Mouse (Mus musculus): ENCODE measurements around the gene Ralgds. TPM values are rescaled to one million over a fixed set of nuclear protein-coding genes. Genes with fewer than 3 reads are reported as not detected.

The Ralgds gene
- polyA plus RNA-seq, 1 experiment from 2014 or later: 21.2 TPM

DNA sequence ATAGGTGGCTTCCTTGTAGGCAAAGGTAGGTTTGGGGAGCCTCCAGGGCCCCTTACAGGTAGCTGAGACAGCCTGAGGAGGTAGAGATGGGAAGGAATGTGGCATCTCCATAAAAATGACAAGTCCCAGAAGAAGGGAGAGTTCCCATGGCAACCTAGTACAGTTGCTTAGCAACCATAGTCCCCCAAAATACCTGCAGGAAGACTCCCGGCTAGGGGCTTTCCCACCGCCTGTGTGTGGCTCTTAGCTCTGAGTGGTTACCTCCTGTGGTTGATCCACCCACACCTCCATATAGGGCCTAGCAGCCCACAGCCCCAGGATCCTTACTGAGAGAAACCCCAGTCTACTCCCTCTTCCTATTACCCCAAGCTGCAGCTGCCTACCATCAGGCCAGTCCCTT lies 5.3 kb downstream of the Ralgds start:
- Histone ChIP-seq H3K27me3 (ENCODE audit: control insufficient read depth, insufficient read depth, low read length) (no peaks in the 10 kb centered on the region), H3K4me1 (ENCODE audit: control insufficient read depth, insufficient read depth, low read length) (peaks cover 17% of the 10 kb centered on the region), H3K4me3 (ENCODE audit: low read length) (no peak overlapping the region), H3K27ac (ENCODE audit: low read length) (no peak overlapping the region), H3K4me2 (ENCODE audit: low read depth, low read length) (no peak overlapping the region), H3K36me3 (ENCODE audit: control insufficient read depth, insufficient read depth) (no peaks in the 10 kb centered on the region), H3K9me3 (replicated peaks; ENCODE audit: control insufficient read depth, low read length) (no peaks in the 10 kb centered on the region), H3K9ac (ENCODE audit: low read length) (no peak overlapping the region)
- no peak for ATAC-seq (replicated peaks; ENCODE audit: extremely low read depth, insufficient read depth, low FRiP score)
- 62% methylated on average over 2 of the region's 2 CpGs for WGBS

DNA sequence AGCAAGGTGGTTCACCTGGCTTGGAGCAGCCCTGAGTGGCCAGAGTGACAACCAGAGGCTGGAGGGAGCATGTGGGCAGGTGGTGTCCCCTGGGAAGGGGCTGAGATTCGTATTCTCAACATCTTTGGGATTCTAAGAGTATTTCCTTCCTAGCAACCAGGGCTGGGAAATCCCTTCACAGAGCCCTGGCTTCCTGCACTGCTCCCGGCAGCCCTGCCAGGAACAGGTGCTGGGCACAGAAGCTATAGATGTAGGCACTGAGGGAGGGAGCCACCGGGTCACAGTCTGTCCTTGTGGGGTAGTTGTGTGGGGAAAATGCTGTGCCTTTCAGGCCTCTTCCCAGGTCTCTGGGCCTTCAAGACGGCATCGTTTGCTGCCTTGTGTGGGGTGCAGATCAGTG lies 7.7 kb downstream of the Ralgds start:
- no peaks in the 10 kb centered on the region for H3K36me3 ChIP-seq (ENCODE audit: control insufficient read depth, insufficient read depth)
- 76% methylated on average over 5 of the region's 5 CpGs for WGBS
- H3K4me1 ChIP-seq (ENCODE audit: control insufficient read depth, insufficient read depth, low read length): peaks cover 21% of the 10 kb centered on the region
- ATAC-seq (replicated peaks; ENCODE audit: extremely low read depth, insufficient read depth, low FRiP score): no peak
- H3K27me3 ChIP-seq (ENCODE audit: control insufficient read depth, insufficient read depth, low read length): no peaks in the 10 kb centered on the region
- H3K27ac ChIP-seq (ENCODE audit: low read length): no peak overlapping the region
- no peaks in the 10 kb centered on the region for H3K9me3 ChIP-seq (replicated peaks; ENCODE audit: control insufficient read depth, low read length)
- no peak overlapping the region for H3K4me2 ChIP-seq (ENCODE audit: low read depth, low read length)
- H3K4me3 ChIP-seq (ENCODE audit: low read length): no peak overlapping the region
- H3K9ac ChIP-seq (ENCODE audit: low read length): no peak overlapping the region

DNA sequence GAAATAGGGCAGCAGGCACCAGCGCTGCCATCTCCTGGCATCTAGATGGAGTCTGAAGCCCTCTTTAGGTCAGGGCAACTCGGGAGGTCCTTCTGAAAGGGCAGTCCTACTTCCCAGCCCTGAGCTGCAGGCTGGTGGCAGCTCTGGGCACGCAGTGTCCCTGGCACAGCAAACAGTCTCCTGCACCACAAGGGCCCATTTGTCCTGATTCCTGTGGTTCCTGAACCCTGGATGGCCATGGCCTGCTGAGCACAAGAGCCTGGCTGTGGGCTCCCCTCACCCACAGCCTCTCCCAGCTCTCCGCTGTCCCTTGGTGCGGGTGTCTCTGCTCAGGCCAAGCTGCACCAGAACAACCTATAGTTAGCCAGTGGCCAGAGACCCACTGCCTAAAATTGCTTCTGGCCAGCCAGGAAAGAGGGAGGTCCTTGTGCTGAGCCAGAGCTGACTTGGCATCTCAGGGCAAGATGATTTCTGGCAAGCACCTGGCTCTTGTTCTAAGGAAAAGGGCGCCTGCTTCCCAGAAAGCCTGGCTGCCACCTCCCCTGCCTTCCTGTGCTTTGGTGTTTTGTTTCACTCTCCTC lies 8.7 kb downstream of the Ralgds start:
- no peaks in the 10 kb centered on the region for H3K9me3 ChIP-seq (replicated peaks; ENCODE audit: control insufficient read depth, low read length)
- H3K9ac ChIP-seq (ENCODE audit: low read length): no peak overlapping the region
- H3K27me3 ChIP-seq (ENCODE audit: control insufficient read depth, insufficient read depth, low read length): no peaks in the 10 kb centered on the region
- no peak overlapping the region for H3K27ac ChIP-seq (ENCODE audit: low read length)
- no peak for ATAC-seq (replicated peaks; ENCODE audit: extremely low read depth, insufficient read depth, low FRiP score)
- H3K4me1 ChIP-seq (ENCODE audit: control insufficient read depth, insufficient read depth, low read length): peaks cover 32% of the 10 kb centered on the region
- H3K4me3 ChIP-seq (ENCODE audit: low read length): no peak overlapping the region
- H3K4me2 ChIP-seq (ENCODE audit: low read depth, low read length): no peak overlapping the region
- 82% methylated on average over 6 of the region's 6 CpGs for WGBS
- no peaks in the 10 kb centered on the region for H3K36me3 ChIP-seq (ENCODE audit: control insufficient read depth, insufficient read depth)

DNA sequence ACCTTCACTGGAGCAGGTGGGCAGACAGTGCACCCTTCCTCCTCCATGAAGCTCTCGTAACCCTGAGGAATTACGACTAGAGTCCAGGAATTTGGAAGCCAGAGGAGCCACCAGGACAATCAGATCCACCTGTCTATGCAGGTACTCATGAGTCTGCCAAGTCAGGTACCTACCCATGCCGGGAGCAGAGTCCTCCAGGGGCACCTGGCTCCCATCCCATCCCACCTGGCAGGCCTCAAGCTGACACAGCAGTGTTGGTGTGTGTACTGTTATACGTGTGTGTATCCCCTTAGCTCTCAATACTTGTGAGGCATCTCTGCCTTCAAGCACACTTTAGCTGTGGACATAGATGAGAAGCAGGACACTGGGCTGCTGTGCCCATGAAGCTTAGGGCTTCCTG lies 9.2 kb downstream of the Ralgds start:
- Histone ChIP-seq H3K27me3 (ENCODE audit: control insufficient read depth, insufficient read depth, low read length) (no peaks in the 10 kb centered on the region), H3K9ac (ENCODE audit: low read length) (no peak overlapping the region), H3K4me3 (ENCODE audit: low read length) (no peak overlapping the region), H3K4me2 (ENCODE audit: low read depth, low read length) (no peak overlapping the region), H3K4me1 (ENCODE audit: control insufficient read depth, insufficient read depth, low read length) (peaks cover 32% of the 10 kb centered on the region), H3K27ac (ENCODE audit: low read length) (no peak overlapping the region), H3K36me3 (ENCODE audit: control insufficient read depth, insufficient read depth) (no peaks in the 10 kb centered on the region), H3K9me3 (replicated peaks; ENCODE audit: control insufficient read depth, low read length) (no peaks in the 10 kb centered on the region)
- 84% methylated on average over 4 of the region's 4 CpGs for WGBS
- no peak for ATAC-seq (replicated peaks; ENCODE audit: extremely low read depth, insufficient read depth, low FRiP score)

DNA sequence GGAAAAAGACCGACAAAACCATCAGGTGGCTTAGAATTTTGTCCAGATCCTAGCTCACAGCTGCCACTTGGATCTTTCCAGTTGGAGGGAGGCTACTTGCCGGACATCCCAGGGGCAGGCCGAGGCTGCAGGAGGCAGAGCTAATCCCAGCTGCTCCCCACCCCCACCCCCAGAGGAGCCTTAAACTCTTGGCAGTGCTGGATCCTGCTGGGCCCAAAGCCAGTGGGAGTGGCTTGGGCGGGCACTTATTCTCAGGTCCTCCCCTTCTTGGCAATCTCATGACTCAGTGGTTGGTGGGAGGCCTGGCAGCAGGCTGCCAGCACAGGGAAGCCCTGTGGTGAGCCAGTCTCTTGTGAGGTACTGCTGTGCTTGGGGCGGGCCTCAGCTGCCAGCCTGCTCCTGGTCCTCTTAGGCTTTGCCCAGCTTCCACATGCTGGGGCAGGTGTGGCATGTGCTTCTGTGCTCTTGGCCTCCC lies 10.8 kb downstream of the Ralgds start:
- Histone ChIP-seq H3K4me2 (ENCODE audit: low read depth, low read length) (no peak overlapping the region), H3K9me3 (replicated peaks; ENCODE audit: control insufficient read depth, low read length) (no peaks in the 10 kb centered on the region), H3K9ac (ENCODE audit: low read length) (no peak overlapping the region), H3K36me3 (ENCODE audit: control insufficient read depth, insufficient read depth) (no peaks in the 10 kb centered on the region), H3K4me1 (ENCODE audit: control insufficient read depth, insufficient read depth, low read length) (peaks cover 27% of the 10 kb centered on the region), H3K27ac (ENCODE audit: low read length) (peak overlapping the region; percentile 30; the same call in 1 of the 2 replicates), H3K4me3 (ENCODE audit: low read length) (no peak overlapping the region), H3K27me3 (ENCODE audit: control insufficient read depth, insufficient read depth, low read length) (no peaks in the 10 kb centered on the region)
- ATAC-seq (replicated peaks; ENCODE audit: extremely low read depth, insufficient read depth, low FRiP score): peak; percentile 90
- 11% methylated on average over 5 of the region's 5 CpGs for WGBS

DNA sequence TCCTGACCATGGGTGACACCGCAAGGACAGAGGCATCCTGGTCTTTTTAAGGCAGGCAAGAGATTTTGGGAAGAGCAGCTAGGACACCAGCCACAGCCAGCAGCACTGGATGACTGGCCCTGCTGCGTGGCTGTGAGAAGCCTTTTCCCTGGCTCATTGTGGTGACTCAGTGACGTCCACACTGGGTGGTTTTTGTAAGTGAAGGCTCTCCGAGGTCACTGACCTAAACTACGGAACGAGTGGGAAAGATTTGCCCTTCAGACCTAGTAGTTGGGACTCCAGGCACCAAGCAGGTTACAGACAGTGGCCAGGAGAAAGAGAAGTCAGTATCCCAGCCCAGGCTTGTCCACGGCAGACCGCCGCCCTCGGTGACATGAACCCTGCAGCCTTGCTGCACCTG lies 11.5 kb downstream of the Ralgds start:
- H3K27ac ChIP-seq (ENCODE audit: low read length): no peak overlapping the region
- H3K4me3 ChIP-seq (ENCODE audit: low read length): no peak overlapping the region
- H3K9ac ChIP-seq (ENCODE audit: low read length): no peak overlapping the region
- H3K9me3 ChIP-seq (replicated peaks; ENCODE audit: control insufficient read depth, low read length): no peaks in the 10 kb centered on the region
- no peaks in the 10 kb centered on the region for H3K27me3 ChIP-seq (ENCODE audit: control insufficient read depth, insufficient read depth, low read length)
- 80% methylated on average over 10 of the region's 10 CpGs for WGBS
- no peak overlapping the region for H3K4me2 ChIP-seq (ENCODE audit: low read depth, low read length)
- peaks cover 29% of the 10 kb centered on the region for H3K4me1 ChIP-seq (ENCODE audit: control insufficient read depth, insufficient read depth, low read length)
- ATAC-seq (replicated peaks; ENCODE audit: extremely low read depth, insufficient read depth, low FRiP score): no peak
- no peaks in the 10 kb centered on the region for H3K36me3 ChIP-seq (ENCODE audit: control insufficient read depth, insufficient read depth)

DNA sequence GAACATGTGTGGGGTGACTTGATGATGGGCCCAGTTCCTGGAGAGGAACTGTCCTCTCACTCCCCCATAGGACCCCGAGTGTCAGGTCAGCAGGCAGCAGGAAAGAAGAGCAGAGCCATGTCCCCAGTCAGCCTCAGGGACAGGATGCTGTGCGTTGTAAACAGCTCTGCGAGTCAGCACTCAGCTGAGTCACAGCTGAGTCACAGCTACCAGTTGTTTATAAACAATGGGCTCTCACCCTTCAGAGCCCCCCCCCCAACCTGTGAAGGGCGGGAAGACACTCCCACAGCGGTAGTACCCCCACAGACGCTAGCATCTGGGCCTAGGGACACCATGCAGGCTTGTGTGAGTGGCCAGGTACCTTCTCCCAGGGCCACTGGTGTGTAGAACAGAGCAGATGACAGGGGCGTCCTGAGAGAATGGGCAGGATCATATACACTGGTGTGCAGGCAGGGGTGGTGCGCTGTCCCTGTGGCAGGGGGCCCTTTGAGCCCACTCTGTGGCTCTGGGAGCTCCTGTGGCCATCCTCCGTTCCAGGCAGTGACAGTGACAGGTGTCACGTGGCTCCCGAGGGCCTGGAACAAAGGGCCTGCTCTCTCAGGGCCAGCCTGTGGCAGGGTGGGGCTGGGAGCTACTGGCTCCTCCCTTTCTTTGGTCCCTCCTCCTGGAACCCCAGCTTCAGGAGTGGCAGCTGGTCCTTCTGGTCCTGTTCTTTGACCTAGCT lies 12.5 kb downstream of the Ralgds start:
- Histone ChIP-seq H3K4me3 (ENCODE audit: low read length) (no peak overlapping the region), H3K27ac (ENCODE audit: low read length) (peak overlapping the region; percentile 77), H3K4me1 (ENCODE audit: control insufficient read depth, insufficient read depth, low read length) (peaks cover 36% of the 10 kb centered on the region), H3K9ac (ENCODE audit: low read length) (peak overlapping the region; percentile 57; the same call in 1 of the 2 replicates), H3K4me2 (ENCODE audit: low read depth, low read length) (no peak overlapping the region), H3K36me3 (ENCODE audit: control insufficient read depth, insufficient read depth) (no peaks in the 10 kb centered on the region), H3K9me3 (replicated peaks; ENCODE audit: control insufficient read depth, low read length) (no peaks in the 10 kb centered on the region), H3K27me3 (ENCODE audit: control insufficient read depth, insufficient read depth, low read length) (no peaks in the 10 kb centered on the region)
- peak; percentile 45 for ATAC-seq (replicated peaks; ENCODE audit: extremely low read depth, insufficient read depth, low FRiP score)
- WGBS: 22% methylated on average over 11 of the region's 11 CpGs

DNA sequence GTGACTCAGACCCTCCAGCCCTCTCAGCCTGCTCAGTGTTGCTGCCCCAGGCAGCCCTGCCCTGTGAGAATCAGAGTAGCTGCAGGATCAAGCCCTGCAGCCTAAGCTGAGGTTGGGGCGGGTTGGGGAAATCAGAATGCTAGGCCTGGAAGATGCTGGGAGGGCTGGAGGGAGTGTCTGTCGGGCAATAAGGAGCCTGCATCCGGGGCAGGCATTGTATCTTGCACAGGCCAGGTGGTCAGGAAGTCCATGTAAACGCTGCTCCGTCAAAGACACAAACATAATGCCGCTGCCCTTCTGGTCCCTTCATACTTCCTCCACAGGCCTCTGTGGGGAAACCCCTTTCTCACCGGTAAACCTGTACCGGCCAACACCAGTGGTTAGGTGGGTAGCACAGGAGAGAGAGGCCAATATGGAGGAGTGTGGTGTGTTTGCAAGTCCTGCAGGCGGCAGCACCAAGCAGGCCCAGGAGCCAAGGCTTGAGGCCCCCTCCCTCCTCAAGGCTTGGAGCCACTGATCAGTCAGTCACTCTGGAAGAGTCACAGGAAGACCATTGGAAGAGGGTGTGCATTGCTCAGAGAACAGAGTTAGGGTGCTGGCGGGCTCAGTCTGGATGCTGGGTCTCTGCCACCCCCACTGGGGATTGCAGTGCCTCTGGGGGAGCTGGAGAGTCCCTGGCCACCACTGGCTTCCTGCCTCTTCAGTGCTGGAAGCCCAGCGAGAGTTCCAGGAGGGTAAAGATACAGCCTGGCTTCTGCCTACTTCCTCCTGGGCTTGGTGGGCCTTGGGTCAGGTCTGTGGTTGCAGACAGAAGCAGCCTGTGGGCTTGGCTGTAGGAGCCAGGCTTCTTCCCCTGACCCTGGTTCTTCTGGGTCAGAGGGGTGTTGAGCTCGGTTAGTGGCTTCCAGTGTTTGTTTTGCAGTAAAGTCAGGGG lies 13.3 kb downstream of the Ralgds start:
- Histone ChIP-seq H3K9me3 (replicated peaks; ENCODE audit: control insufficient read depth, low read length) (no peaks in the 10 kb centered on the region), H3K9ac (ENCODE audit: low read length) (peak overlapping the region; percentile 57; the same call in 1 of the 2 replicates), H3K4me1 (ENCODE audit: control insufficient read depth, insufficient read depth, low read length) (peaks cover 40% of the 10 kb centered on the region), H3K27me3 (ENCODE audit: control insufficient read depth, insufficient read depth, low read length) (no peaks in the 10 kb centered on the region), H3K4me3 (ENCODE audit: low read length) (no peak overlapping the region), H3K4me2 (ENCODE audit: low read depth, low read length) (0 out of 2 replicates have a peak overlapping the region, but pooled peaks have one; percentile 8), H3K36me3 (ENCODE audit: control insufficient read depth, insufficient read depth) (no peaks in the 10 kb centered on the region), H3K27ac (ENCODE audit: low read length) (peak overlapping the region; percentile 77)
- no peak for ATAC-seq (replicated peaks; ENCODE audit: extremely low read depth, insufficient read depth, low FRiP score)
- WGBS: 45% methylated on average over 12 of the region's 12 CpGs
